Mouse (Mus musculus): ENCODE measurements around the gene Krt8. TPM values are rescaled to one million over a fixed set of nuclear protein-coding genes. Genes with fewer than 3 reads are reported as not detected.

Gene Krt8
- polyA plus RNA-seq (2016; fragmentation: Nextera tagmentation; extraction: Ambion mirVana) = 5.4 and 6.8 TPM in 2 replicates

DNA sequence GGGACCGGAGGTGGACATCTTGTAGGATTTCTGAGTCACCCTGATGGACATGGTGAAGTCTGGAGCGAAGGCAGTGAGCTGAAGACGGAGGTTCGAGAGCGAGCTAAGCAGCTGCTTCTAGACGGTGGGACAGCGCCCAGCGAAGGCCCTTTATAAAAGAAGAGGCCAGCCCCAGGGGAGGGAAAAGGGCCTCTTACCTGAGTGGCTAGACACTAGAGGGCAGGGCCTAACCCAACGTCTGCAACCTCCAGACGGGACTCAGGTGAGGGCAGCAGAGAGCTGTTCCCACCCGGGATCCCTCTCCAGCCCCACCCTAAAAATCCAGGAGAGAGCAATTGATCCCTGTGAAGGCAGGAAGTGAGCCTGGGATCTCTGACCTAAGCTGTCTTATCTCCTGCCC lies at the start of gene Krt8:
Gene Krt8 (minus strand): TSS at position 294 of the 400 bp plus-strand sequence.
- Histone ChIP-seq H3K9me3 (no peaks in the 10 kb centered on the region), H3K4me2 (replicated peaks) (peak within 1 kb of the TSS; percentile 56), H3K9ac (no peak within 1 kb of the TSS), H3K27ac (no peak within 1 kb of the TSS), H3K36me3 (no peaks in the 10 kb centered on the region), H3K4me3 (0 out of 2 replicates have a peak within 1 kb of the TSS, but pooled peaks have one; percentile 23), H3K27me3 (replicated peaks) (peaks cover 53% of the 10 kb centered on the region), H3K4me1 (peaks cover 21% of the 10 kb centered on the region)
- 20% methylated on average over 11 of the region's 11 CpGs for WGBS
- ATAC-seq (ENCODE audit: low FRiP score, low read depth) = no peak

DNA sequence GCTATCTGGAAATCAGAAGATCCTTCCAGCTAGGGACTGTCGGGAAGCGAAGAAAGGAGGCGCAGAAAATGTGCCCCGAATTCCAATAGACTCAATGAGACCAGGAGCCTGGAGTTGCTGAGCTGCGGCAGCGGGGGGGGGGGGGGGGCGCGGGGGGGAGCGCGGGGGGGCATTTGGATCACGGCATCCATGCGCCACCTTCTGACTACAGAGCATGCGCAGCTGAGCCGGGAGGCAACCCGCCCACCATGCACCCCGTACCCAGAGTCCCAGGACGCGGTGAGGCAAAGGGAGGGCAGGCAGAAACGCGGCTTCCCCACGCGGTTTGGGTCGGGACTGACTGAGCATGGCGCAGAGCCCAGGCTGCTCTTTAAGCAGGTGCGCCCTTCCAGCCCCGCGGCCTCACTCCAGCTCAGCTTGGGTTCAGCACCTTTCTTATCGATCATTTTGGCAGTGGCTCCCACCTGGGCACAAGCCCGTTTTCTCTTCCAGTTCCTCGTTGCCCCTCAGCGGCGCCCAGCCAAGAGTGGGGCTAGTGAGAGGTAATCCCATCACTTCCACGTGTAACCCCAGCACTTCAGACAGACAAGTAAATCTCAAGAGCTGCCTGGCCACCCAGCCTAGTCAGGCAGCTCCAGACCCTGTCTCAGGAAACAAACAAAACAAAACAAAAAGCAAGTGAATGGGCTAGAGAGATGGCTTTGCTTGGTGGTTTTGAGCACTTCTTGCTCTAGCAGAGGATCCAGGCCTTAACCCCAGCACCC lies 47.8 kb upstream of the Krt8 start:
- Histone ChIP-seq H3K4me2 (replicated peaks) (peak overlapping the region; percentile 66), H3K9ac (peak overlapping the region; percentile 48), H3K27ac (no peak overlapping the region), H3K9me3 (no peaks in the 10 kb centered on the region), H3K27me3 (replicated peaks) (no peaks in the 10 kb centered on the region), H3K4me1 (0 out of 2 replicates have a peak, but pooled peaks cover 4% of the 10 kb centered on the region), H3K4me3 (peak overlapping the region; percentile 38), H3K36me3 (no peaks in the 10 kb centered on the region)
- ATAC-seq (ENCODE audit: low FRiP score, low read depth) = peak; percentile 75
- under 1% methylated on average over 32 of the region's 33 CpGs for WGBS

DNA sequence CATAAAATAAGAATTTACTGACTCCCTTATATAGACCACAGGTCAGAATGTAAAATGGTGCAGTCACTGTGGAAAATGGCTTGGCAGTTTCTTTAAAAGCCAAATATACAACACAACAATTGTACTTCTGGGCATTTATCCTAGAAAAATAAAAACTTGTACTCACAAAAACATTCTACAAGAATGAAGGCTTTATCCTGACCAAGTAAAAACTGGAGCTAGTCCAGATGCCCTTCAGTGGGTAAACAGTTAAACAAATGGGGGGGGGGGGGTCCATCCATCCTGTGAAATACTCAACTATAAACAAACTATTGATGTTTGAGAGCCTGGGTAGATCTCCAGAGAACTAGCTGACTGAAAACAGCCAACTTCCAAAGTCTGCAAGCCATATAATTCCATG lies 45.6 kb upstream of the Krt8 start:
- Histone ChIP-seq H3K9ac (no peak overlapping the region), H3K27ac (no peak overlapping the region), H3K4me3 (no peak overlapping the region), H3K27me3 (replicated peaks) (no peaks in the 10 kb centered on the region), H3K4me2 (replicated peaks) (no peak overlapping the region), H3K4me1 (0 out of 2 replicates have a peak, but pooled peaks cover 4% of the 10 kb centered on the region), H3K9me3 (no peaks in the 10 kb centered on the region), H3K36me3 (no peaks in the 10 kb centered on the region)
- no peak for ATAC-seq (ENCODE audit: low FRiP score, low read depth)

DNA sequence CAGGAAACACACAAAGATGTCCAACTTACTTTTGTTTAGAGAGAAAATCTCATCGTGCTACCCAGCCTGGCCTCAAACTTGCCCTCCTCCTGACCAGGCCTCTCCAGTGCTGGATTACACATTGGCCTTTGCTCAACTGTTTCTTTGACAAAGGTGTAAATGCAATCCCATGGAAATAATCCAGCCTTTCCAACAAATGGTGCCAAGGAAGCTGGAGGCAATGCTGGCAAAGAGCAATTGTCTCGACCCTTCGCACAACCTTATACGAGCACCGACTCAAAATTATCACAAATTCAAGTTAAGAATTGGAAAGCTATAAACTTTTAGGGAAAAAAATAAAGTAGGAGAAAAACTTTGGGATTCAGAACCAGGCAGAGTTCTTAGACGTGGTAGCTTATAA lies 43.7 kb upstream of the Krt8 start:
- WGBS = 89% methylated on average over 6 of the region's 6 CpGs
- Histone ChIP-seq H3K9me3 (no peaks in the 10 kb centered on the region), H3K9ac (no peak overlapping the region), H3K4me1 (0 out of 2 replicates have a peak, but pooled peaks cover 4% of the 10 kb centered on the region), H3K4me2 (replicated peaks) (no peak overlapping the region), H3K4me3 (no peak overlapping the region), H3K36me3 (no peaks in the 10 kb centered on the region), H3K27ac (no peak overlapping the region), H3K27me3 (replicated peaks) (no peaks in the 10 kb centered on the region)
- no peak for ATAC-seq (ENCODE audit: low FRiP score, low read depth)

DNA sequence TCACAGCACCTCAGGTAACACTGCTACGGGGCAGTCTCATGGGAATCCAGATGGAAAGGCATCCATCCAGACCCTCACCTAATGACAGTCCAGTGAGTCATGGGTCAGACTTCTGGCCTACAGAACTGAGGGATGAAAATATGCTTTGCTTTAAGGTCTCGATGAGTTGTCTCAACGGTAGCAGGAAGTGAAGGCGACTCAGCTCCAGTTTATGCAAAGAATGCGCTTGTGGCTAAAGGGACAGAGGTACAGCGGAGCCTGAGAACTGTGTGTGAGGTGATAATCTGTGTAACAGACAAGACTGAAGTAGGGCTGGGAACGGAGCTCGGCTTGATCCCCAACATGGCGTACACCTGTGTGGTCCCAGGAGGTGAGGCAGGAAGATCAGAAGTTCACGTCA lies 41.4 kb upstream of the Krt8 start:
- WGBS = 93% methylated on average over 10 of the region's 10 CpGs
- no peaks in the 10 kb centered on the region for H3K4me1 ChIP-seq
- no peak overlapping the region for H3K4me3 ChIP-seq
- H3K9me3 ChIP-seq = no peaks in the 10 kb centered on the region
- ATAC-seq (ENCODE audit: low FRiP score, low read depth) = no peak
- H3K36me3 ChIP-seq = no peaks in the 10 kb centered on the region
- no peak overlapping the region for H3K4me2 ChIP-seq (replicated peaks)
- no peak overlapping the region for H3K9ac ChIP-seq
- H3K27me3 ChIP-seq (replicated peaks) = no peaks in the 10 kb centered on the region
- no peak overlapping the region for H3K27ac ChIP-seq

DNA sequence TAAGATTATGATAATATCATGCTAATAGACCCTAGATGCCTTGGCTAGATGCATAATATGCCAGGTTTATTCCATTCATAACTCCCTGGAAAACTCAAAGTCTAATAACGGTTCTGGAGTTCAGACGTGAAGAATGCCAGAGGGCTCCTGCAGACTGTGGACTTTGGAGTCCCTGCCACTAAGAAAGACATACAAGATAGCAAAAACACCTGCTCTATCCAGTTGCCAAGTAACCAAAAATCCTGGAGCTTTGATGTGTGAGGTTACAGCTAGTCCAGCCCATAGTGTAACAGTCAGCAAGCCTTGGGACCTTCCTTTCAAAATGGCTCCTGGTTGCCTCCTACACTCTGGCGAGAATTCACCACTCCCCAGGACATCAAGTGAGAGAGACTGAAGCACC lies 40.5 kb upstream of the Krt8 start:
- 85% methylated on average over 3 of the region's 3 CpGs for WGBS
- H3K9me3 ChIP-seq = no peaks in the 10 kb centered on the region
- no peak overlapping the region for H3K4me2 ChIP-seq (replicated peaks)
- no peak overlapping the region for H3K4me3 ChIP-seq
- H3K36me3 ChIP-seq = no peaks in the 10 kb centered on the region
- no peaks in the 10 kb centered on the region for H3K4me1 ChIP-seq
- H3K9ac ChIP-seq = no peak overlapping the region
- no peaks in the 10 kb centered on the region for H3K27me3 ChIP-seq (replicated peaks)
- ATAC-seq (ENCODE audit: low FRiP score, low read depth) = no peak
- no peak overlapping the region for H3K27ac ChIP-seq

DNA sequence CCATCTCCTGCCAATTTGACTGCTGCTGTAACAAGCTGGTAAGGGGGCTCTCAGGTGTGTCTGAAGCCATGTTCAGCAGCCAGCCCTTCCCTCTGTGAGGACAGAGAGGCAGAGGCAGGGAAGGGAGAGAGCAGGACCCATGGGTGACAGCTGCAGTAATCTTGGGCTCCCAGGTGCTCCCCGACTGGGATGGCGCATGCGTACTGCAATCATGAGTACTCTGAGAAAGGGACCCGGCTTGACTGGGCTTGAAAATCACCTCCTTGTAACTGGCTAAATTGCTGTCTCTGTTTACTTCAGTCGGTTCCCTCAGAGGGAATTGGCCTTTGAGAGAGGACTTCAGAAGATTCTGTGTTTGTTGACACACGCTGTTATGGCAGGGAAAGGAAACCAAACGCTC lies 37.7 kb upstream of the Krt8 start:
- Histone ChIP-seq H3K4me2 (replicated peaks) (no peak overlapping the region), H3K4me1 (no peaks in the 10 kb centered on the region), H3K27ac (no peak overlapping the region), H3K9me3 (no peaks in the 10 kb centered on the region), H3K9ac (no peak overlapping the region), H3K4me3 (no peak overlapping the region), H3K27me3 (replicated peaks) (no peaks in the 10 kb centered on the region), H3K36me3 (no peaks in the 10 kb centered on the region)
- ATAC-seq (ENCODE audit: low FRiP score, low read depth) = no peak
- WGBS = 58% methylated on average over 7 of the region's 7 CpGs

DNA sequence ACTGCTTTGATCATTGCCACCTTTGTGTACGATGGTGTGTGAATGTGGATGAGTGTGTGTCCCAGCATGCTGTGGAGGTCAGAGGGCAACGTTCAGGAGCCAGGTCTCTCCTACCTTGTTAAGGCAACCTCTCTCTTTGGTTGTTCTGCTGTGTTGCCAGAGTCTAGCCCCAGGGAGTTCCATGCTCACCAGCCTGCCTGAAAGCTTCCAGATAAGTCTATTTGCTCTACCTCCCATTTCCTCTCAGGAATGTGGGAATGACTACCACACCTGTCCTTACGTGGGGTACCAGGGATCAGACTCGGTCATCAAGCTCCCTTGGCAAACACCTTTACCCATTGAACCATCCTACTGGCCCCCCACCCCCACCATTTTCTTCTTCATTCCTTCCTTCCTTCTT lies 36.0 kb upstream of the Krt8 start:
- Histone ChIP-seq H3K4me3 (no peak overlapping the region), H3K27ac (no peak overlapping the region), H3K9me3 (no peaks in the 10 kb centered on the region), H3K4me2 (replicated peaks) (no peak overlapping the region), H3K9ac (no peak overlapping the region), H3K36me3 (no peaks in the 10 kb centered on the region), H3K4me1 (no peaks in the 10 kb centered on the region), H3K27me3 (replicated peaks) (no peaks in the 10 kb centered on the region)
- WGBS = 84% methylated on average over 4 of the region's 4 CpGs
- ATAC-seq (ENCODE audit: low FRiP score, low read depth) = no peak

DNA sequence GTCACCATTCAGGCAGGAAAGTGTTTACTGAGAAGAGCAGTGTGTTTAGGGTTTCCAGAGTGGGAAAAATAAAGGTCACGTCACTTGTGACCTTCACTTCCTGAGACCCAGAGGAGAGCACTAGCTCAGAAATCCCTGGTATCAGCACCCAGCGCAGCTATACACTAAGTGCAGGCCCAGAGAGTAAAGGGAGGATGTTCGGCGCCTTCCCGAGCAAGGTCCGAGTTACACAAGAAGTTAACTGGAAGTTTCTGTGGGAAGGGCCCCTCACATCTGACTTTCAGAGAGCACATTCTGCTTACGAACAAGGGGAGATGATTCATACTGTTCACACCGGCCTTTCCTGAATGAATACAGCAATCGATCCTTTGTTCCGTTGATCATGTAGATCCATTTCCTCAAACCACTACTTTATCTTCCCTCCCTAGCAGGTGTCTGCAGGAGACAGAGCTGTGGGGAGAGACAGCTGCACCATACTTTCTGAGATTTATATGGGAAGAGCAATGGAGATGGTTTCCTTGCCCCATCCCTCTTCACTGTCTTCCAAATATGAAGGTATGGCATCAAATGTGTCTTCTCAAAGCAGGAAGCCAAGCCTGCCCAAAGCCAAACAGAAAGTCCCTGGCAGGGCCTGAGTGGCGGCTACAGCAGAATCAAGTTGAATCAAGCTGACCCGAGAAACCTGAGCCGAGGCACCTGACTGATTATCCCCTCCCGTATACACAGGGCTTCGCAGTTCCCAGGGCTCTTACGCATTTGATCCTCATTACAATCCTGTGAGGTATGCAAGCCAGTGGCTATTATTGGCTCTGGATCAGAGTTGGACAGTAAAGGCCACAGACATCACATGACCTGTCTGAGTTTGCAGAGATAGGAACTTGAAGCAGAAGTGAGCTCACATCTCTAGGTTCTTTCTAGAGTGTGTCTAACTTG lies 30.1 kb upstream of the Krt8 start:
- WGBS = 76% methylated on average over 16 of the region's 16 CpGs

DNA sequence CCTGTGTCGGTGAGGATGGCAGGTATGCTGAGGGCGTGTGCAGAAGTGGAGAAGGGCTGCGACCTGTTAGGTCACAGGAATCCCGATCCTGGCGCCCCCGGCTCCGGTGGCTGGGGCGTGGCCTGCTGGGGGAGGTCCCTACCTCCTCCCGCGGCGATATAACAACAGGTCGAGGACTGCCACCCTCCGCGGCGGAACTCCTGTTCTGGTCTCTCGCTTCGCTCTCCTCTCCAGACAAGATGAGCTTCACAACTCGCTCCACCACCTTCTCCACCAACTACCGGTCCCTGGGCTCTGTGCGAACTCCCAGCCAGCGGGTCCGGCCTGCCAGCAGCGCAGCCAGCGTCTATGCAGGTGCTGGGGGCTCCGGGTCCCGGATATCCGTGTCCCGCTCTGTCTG lies 23.8 kb upstream of the Krt8 start, which contains the start of gene Krt18:
Gene Krt18 (plus strand): TSS at position 141 of the 400 bp plus-strand sequence.
- no peak for ATAC-seq (ENCODE audit: low FRiP score, low read depth)
- Histone ChIP-seq H3K9ac (no peak within 1 kb of the TSS), H3K27ac (no peak within 1 kb of the TSS)

More for the DNA sequence above, 30.1 kb upstream of the Krt8 start:
- ATAC-seq (ENCODE audit: low FRiP score, low read depth) = no peak
- no peaks in the 10 kb centered on the region for H3K4me1 ChIP-seq
- no peak overlapping the region for H3K4me3 ChIP-seq
- no peaks in the 10 kb centered on the region for H3K9me3 ChIP-seq
- H3K9ac ChIP-seq = no peak overlapping the region
- H3K36me3 ChIP-seq = no peaks in the 10 kb centered on the region
- H3K27me3 ChIP-seq (replicated peaks) = no peaks in the 10 kb centered on the region; the same call in 1 of the 2 replicates
- no peak overlapping the region for H3K4me2 ChIP-seq (replicated peaks)
- H3K27ac ChIP-seq = no peak overlapping the region

DNA sequence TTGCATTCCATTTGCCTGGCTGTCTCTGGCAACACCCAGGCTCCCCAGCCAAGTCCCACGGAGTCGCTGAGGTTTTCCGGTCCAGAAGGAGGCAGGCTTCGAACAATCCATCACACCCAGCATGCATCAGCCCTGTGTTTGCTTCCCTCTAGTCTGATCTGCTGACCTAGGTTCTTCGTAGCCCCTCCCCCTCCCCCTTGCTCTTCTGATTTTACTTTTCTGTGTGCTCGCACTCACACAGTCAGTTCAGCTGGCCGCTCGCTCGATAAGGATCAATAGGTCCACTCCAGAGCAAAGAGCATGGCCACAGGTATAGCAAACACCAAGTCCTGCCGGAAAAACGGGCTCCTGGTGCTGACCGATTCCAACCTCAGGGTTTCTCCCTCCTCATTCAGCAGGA lies 22.1 kb upstream of the Krt8 start:
- WGBS = 12% methylated on average over 12 of the region's 12 CpGs
- H3K9me3 ChIP-seq = no peaks in the 10 kb centered on the region
- H3K27ac ChIP-seq = no peak overlapping the region
- no peak overlapping the region for H3K4me3 ChIP-seq
- no peaks in the 10 kb centered on the region for H3K36me3 ChIP-seq
- peaks cover 45% of the 10 kb centered on the region for H3K27me3 ChIP-seq (replicated peaks)
- no peak overlapping the region for H3K9ac ChIP-seq
- ATAC-seq (ENCODE audit: low FRiP score, low read depth) = no peak
- peak overlapping the region; percentile 36; the same call in 1 of the 2 replicates for H3K4me2 ChIP-seq (replicated peaks)
- H3K4me1 ChIP-seq = peaks cover 18% of the 10 kb centered on the region

More for the DNA sequence above, 23.8 kb upstream of the Krt8 start, which contains the start of gene Krt18:
- H3K4me2 ChIP-seq (replicated peaks) = peak within 1 kb of the TSS; percentile 52
- peaks cover 16% of the 10 kb centered on the region for H3K4me1 ChIP-seq
- WGBS = 2% methylated on average over 28 of the region's 28 CpGs
- peaks cover 45% of the 10 kb centered on the region for H3K27me3 ChIP-seq (replicated peaks)
- H3K4me3 ChIP-seq = peak within 1 kb of the TSS; percentile 19; the same call in 1 of the 2 replicates
- H3K9me3 ChIP-seq = no peaks in the 10 kb centered on the region
- no peaks in the 10 kb centered on the region for H3K36me3 ChIP-seq

All from neural tube, embryonic 12.5 days (tissue).